Mouse (Mus musculus) megakaryocyte, embryonic 14.5 days (primary cell): Measurements from ENCODE around the gene Os9.

Source experiments
- FLI1 ChIP-seq: IDR thresholded peaks from 2 replicates; pipeline ENCODE4 v1.6.1; 2012; ENCODE audit warnings: low read length, inconsistent platforms, mixed read lengths
- GATA1 ChIP-seq: IDR thresholded peaks from 3 replicates; pipeline ENCODE4 v1.6.1; 2012; ENCODE audit warnings: mixed read lengths, low read length, inconsistent platforms, borderline replicate concordance

- TF ChIP-seq GATA1 (no peak), FLI1 (no peak)
These were observed 35.2 kb upstream of the Os9 start for GRCm38 (mm10) chr10:127156089-127156488.
